Mouse (Mus musculus) layer of hippocampus, adult 8-10 months (tissue): ENCODE data around the gene Hoxa9. TPM values are rescaled to one million over a fixed set of nuclear protein-coding genes. Genes with fewer than 3 reads are reported as not detected.

Experiments used
- DNase-seq, 2 experiments: peaks; one replicate each; pipeline ENCODE4 v3.0.0; 2022; ENCODE audit warnings: low spot score in 2 of 2
- microRNA-seq, 2 experiments: library from miRNA; unstranded; fragments of <30 nt; microRNA quantifications; one replicate each; pipeline ENCODE4 v1.2.0; 2022
- total RNA-seq, 4 experiments: library from RNA; stranded (reverse); gene quantifications; 2 replicates each; pipeline ENCODE4 v1.2.4; 2022

The Hoxa9 gene
- total RNA-seq, 4 experiments from 2014 or later: not detected

- DNase-seq: no peak
Observed at GRCm38 (mm10) chr6:52183311-52184080, 47.4 kb downstream of the Hoxa9 start.

DNA sequence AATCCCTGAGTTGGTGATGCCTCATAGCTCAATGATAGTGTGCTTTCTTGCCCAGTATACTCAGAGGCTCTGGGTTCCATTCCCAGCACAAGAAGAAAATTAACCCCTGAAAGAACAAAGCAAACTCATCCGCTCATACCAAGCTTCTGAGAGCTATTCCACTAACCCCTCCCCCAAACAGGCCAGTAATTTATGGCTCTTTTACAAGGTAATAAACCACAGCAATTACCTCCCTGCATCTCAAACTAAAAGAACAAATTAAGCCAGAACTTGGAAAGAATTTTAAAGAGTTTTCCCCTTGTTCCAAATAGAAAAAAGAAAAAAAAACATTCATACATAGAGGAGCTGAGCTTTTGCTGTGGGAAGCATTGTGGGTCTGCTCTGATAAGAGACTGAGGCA is 48.1 kb downstream of the Hoxa9 start:
- DNase-seq: no peak

GRCm38 (mm10) chr6:52182030-52182429 is 48.9 kb downstream of the Hoxa9 start:
- DNase-seq: no peak

DNA sequence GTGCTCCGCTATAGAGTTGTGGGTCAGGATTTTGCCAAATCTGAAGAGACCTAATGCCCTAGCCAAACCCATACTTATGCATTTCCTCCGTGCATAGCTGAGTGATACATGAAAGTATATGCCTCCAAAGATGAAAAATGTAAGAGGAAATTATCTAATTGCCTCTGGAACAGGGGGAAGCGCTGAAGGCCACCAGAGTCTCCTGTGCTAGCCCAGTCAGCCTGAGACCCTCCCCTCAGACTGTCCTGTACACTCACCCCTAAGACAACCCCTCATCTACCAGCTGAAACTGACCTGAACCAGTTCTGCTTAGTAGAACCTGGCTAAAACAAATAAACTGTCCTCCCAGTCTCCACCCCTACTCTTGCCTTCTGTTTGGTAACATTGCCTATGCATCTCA is 50.2 kb downstream of the Hoxa9 start:
- DNase-seq: no peak

DNA sequence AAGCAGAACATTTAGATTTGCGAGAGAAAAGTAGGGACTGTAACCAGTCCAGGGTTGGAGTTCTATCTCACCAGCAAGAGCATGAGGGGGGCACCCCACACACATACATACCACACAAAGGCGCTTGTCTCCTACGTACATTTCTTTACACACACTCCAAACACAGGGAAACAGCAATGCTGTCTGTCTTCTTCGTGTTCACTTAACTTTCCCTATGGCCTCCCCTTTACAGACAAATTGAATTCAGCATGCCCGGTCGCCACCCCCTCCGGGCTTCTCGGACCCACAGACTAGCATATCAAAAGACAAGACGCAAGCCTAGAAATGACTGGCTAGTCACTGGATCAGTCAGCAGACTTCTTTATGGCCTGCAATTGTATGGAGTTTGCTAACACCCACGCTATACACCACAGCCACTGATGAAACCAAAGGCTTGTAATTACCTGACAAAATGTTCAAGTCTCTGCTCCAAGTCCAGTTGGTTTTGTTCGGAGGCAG is 50.6 kb downstream of the Hoxa9 start:
- DNase-seq: no peak

DNA sequence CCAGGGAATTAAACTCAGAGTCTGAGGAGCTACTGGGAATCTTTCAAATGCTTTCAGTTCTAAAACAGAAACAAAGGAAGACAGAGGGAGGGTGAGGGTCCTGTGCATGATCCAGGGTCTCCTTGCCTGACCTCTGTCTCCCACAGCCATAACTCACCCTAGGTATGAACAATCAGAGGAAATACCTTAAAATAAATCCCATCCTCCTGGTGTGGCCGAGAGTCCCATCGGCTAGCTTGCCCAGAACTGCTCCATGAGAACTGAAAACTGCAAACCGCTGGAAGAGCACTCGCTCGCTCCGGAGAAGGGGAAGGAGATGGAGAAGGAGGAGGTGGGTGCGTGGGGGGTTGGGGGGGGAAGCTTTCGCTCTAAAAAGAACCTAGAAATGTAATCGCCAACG is 51.2 kb downstream of the Hoxa9 start:
- no peak for DNase-seq

DNA sequence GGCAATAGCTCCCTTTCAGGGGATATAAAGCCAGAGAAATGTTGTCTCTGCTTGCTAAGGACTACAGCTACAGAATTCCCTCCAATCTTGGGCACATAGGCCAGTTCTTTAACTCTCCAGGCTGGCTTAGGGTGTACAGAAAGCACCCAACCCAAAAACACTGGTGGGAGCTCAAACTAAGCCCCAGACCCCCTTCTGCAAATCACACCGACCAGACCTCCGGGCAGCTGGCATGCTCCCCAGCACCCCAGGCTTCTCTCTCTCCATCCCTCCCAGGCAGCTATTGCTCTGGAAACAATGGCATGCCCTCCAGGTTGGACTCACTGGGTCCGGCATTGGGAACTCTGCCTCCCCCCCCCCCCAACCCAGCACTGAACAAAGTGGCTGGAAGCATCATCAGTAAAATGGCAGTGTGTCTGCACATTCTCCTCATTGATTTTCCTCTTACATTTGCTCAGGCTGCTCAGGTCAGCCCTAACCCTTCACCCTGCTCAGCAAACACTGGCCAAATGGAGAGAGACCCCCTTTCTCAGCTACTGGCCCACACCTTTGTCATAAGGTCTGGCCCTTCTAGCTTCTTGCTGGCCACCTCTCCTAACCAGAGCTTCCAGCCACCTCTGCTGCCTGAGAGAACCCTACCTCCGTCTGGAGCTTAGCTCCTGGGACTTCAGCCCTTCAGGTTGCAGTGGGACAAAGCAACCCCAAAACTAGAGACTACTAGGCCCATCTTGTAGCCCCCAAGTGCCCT is 51.8 kb downstream of the Hoxa9 start:
- DNase-seq: no peak

GRCm38 (mm10) chr6:52177806-52178205 is 53.1 kb downstream of the Hoxa9 start:
- no peak for DNase-seq

GRCm38 (mm10) chr6:52177061-52177735 is 53.7 kb downstream of the Hoxa9 start, which contains the start of gene 5730596B20Rik:
TSS of gene 5730596B20Rik (plus strand) at chr6:52177498.
- no peak for DNase-seq

GRCm38 (mm10) chr6:52176391-52176790 is 54.5 kb downstream of the Hoxa9 start:
- no peak for DNase-seq

DNA sequence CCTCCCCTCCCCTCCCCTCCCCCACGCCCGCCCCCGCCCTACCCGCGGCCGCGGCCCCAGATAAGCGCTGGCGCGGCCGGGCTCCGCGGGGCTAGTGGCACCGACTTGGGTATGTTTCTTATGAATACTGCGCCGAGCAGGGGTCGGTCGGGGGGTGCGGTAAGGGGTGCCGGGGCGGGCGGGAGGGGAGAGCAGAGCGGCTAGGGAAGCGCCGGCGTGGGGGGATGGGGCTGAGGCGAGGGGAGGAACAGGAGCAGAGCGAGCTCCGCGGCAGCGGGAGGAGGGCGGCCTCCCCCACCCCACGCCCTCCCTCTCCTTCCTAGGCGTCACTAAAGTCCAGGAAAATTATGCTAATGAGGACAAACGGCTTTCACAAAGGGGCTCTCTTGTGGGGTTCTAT is 55.0 kb downstream of the Hoxa9 start:
- no peak for DNase-seq

- DNase-seq: no peak
Observed at GRCm38 (mm10) chr6:52174968-52175751, 55.7 kb downstream of the Hoxa9 start.

- DNase-seq: no peak
Observed at GRCm38 (mm10) chr6:52173648-52174047, 57.2 kb downstream of the Hoxa9 start.

Small RNA genes lying within 50 kb of the gene (microRNA-seq; reads per million reads assigned to microRNA genes)
- gene Mir196b: 2.0 to 3.8 reads per million in 2 experiments

Other genes with a start within 250 kb of the Hoxa9 start
- gene Skap2, start 218.5 kb downstream of the Hoxa9 start, total RNA-seq: 10 to 100 TPM; 17.0 to 30.2 (median 25.6) TPM
- gene Hoxa1, start 72.8 kb downstream of the Hoxa9 start, total RNA-seq: not detected
- not detected for gene Hoxa2, start 66.3 kb downstream of the Hoxa9 start, total RNA-seq
- gene 5730596B20Rik, start 53.6 kb downstream of the Hoxa9 start, total RNA-seq: not detected
- gene Hoxa4, start 39.3 kb downstream of the Hoxa9 start, total RNA-seq: not detected
- not detected for gene Hoxa5, start 26.5 kb downstream of the Hoxa9 start, total RNA-seq
- gene Hoxa6, start 22.4 kb downstream of the Hoxa9 start, total RNA-seq: not detected
- not detected for gene Hoxa3, start 17.8 kb downstream of the Hoxa9 start, total RNA-seq
- not detected for gene Gm28308, start 17.8 kb downstream of the Hoxa9 start, total RNA-seq
- not detected for gene Hoxa7, start 9.2 kb downstream of the Hoxa9 start, total RNA-seq
- gene Hoxa10, start 9.8 kb upstream of the Hoxa9 start, total RNA-seq: not detected
- not detected for gene Hoxa11, start 14.7 kb upstream of the Hoxa9 start, total RNA-seq
- gene Hoxa13, start 29.8 kb upstream of the Hoxa9 start, total RNA-seq: not detected
- gene Evx1, start 82.4 kb upstream of the Hoxa9 start, total RNA-seq: not detected